Mouse (Mus musculus) limb, embryonic 12.5 days (tissue): ENCODE data around the gene Cnbp. TPM values are rescaled to one million over a fixed set of nuclear protein-coding genes. Genes with fewer than 3 reads are reported as not detected.

Experiments used
- ATAC-seq: fragments of 200-750 bp; cut with Nextera tagmentation; 2 replicates; pipeline ENCODE4 v1.8.0; 2017; ENCODE audit warnings: low read depth, moderate TSS enrichment; ENCODE audit not compliant: insufficient number of reproducible peaks, insufficient read depth, low FRiP score, low TSS enrichment
- H3K27ac ChIP-seq: fragments of 300-500 bp; sonication (generic); 2 replicates; pipeline ENCODE4 v1.5.1; 2016; ENCODE audit warnings: mild to moderate bottlenecking, moderate library complexity
- H3K27me3 ChIP-seq: fragments of 300-500 bp; sonication (generic); 2 replicates; pipeline ENCODE4 v1.6.1; 2016; ENCODE audit warnings: mild to moderate bottlenecking, moderate library complexity
- H3K36me3 ChIP-seq: fragments of 300-500 bp; sonication (generic); 2 replicates; pipeline ENCODE4 v1.6.1; 2016; ENCODE audit warnings: mild to moderate bottlenecking, moderate library complexity
- H3K4me1 ChIP-seq: fragments of 300-500 bp; sonication (generic); replicated peaks from 2 replicates; pipeline ENCODE4 v1.6.1; 2016
- H3K4me2 ChIP-seq: fragments of 300-500 bp; sonication (generic); 2 replicates; pipeline ENCODE4 v1.6.1; 2016; ENCODE audit warnings: mild to moderate bottlenecking, moderate library complexity
- H3K4me3 ChIP-seq: fragments of 300-500 bp; sonication (generic); replicated peaks from 2 replicates; pipeline ENCODE4 v1.5.1; 2016; ENCODE audit warnings: mild to moderate bottlenecking
- H3K9ac ChIP-seq: fragments of 300-500 bp; sonication (generic); replicated peaks from 2 replicates; pipeline ENCODE4 v1.6.1; 2016; ENCODE audit warnings: mild to moderate bottlenecking, moderate library complexity
- H3K9me3 ChIP-seq: fragments of 300-500 bp; sonication (generic); 2 replicates; pipeline ENCODE4 v1.6.1; 2016; ENCODE audit warnings: mild to moderate bottlenecking, moderate library complexity
- WGBS: fragments of 180-500 bp; shearing (Covaris S2); methylation state at CpG from one replicate; pipeline ENCODE4 v1.1.7; 2016; 5-methylcytosine and 5-hydroxymethylcytosine counted together
- polyA plus RNA-seq: library from polyadenylated mRNA; unstranded; fragments of >200 nt; fragmentation: Nextera tagmentation; extraction: Ambion mirVana; gene quantifications from 2 replicates; pipeline ENCODE4 v1.2.1, GENCODE M21; 2016

The Cnbp gene
- polyA plus RNA-seq, 1 experiment from 2014 or later = 1,149 TPM

DNA sequence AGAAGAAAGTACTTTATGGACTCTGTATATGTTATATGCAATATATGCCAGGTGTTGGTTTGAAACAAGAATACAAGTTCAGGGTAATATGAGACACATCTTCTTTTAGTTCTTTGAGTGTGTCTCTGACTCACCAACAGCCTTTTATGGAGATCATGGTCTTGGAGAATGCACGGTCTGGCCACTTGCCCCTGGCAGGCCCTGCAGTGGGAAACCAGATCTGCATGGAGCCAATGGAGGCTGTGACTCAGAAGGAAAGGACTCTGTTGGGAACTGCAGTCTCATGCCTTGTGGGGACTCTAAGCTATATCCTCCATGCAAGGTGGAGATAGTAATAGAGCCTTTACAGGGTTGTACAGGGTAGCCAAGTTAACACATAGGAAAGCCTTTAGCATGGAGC lies 24.2 kb upstream of the Cnbp start:
- no peak overlapping the region for H3K27ac ChIP-seq
- no peak for ATAC-seq
- no peaks in the 10 kb centered on the region for H3K36me3 ChIP-seq
- WGBS = 71% methylated on average over 1 of the region's 1 CpGs
- no peaks in the 10 kb centered on the region for H3K27me3 ChIP-seq
- no peak overlapping the region for H3K9ac ChIP-seq
- no peaks in the 10 kb centered on the region for H3K4me1 ChIP-seq
- no peak overlapping the region for H3K4me3 ChIP-seq
- H3K9me3 ChIP-seq = no peaks in the 10 kb centered on the region
- H3K4me2 ChIP-seq = no peak overlapping the region

DNA sequence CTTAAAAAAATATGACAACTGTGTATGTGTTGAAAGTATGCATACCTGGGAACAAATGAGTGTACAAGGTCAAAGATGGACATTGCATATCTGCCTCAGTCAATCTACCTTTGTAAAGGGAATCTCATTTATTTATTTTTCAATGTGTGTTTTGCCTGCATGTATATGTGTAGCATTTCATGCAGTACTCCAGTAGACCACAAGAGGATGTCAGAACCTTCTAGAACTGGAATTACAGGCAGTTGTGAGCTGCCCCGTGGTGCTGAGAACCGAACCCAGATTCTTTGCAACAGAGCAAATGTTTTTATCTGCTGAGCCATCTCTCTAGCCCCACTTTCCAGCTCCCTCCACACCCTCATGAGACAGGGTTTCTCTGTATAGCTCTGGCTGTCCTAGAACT lies 23.1 kb upstream of the Cnbp start:
- H3K9me3 ChIP-seq = no peaks in the 10 kb centered on the region
- 89% methylated on average over 2 of the region's 2 CpGs for WGBS
- no peaks in the 10 kb centered on the region for H3K27me3 ChIP-seq
- H3K4me1 ChIP-seq = no peaks in the 10 kb centered on the region
- H3K27ac ChIP-seq = no peak overlapping the region
- no peak overlapping the region for H3K4me3 ChIP-seq
- no peak overlapping the region for H3K9ac ChIP-seq
- H3K4me2 ChIP-seq = no peak overlapping the region
- no peak for ATAC-seq
- H3K36me3 ChIP-seq = no peaks in the 10 kb centered on the region

DNA sequence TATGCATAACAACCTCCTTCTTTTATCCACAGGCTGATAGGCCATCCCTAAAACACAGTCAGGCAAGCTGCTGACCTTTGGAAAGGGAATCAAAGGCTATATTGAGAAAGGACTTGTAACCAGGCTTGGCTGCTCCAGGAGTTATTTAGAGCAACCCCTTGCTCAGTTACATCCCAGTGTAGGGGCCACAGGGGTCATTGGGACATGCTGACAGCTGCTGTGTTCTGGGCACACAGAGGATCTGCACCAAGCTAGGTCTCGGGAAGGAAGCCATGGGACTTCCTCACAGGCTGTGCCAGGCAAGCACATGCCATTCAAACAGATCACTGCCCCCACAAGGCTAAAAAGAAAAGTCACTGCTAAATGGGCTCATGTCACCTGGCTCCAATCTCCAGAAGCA lies 22.2 kb upstream of the Cnbp start:
- H3K4me1 ChIP-seq = no peaks in the 10 kb centered on the region
- no peak for ATAC-seq
- H3K9ac ChIP-seq = no peak overlapping the region
- H3K9me3 ChIP-seq = no peaks in the 10 kb centered on the region
- H3K27me3 ChIP-seq = no peaks in the 10 kb centered on the region
- no peak overlapping the region for H3K27ac ChIP-seq
- WGBS = 58% methylated on average over 1 of the region's 1 CpGs
- no peak overlapping the region for H3K4me3 ChIP-seq
- no peak overlapping the region for H3K4me2 ChIP-seq
- no peaks in the 10 kb centered on the region for H3K36me3 ChIP-seq

DNA sequence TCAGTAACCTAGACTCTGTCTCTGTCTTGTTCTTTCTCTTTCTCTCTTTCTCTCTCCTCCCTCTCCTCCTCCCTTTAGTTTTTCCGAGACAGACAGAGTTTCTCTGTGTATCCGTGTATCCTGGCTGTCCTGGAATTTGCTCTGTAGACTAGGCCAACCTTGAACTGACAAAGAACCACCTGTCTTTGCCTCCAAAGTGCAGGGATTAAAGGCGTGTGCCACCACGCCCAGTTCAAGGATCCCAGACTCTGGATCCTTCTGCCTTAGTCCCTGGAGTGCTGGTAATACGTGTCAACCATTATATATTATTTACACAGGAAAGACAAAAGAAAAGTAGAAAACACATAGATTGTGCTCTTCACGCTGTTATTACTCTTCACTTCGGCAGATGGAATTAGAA lies 20.3 kb upstream of the Cnbp start:
- H3K9ac ChIP-seq = no peak overlapping the region
- no peaks in the 10 kb centered on the region for H3K27me3 ChIP-seq
- H3K4me3 ChIP-seq = no peak overlapping the region
- H3K4me2 ChIP-seq = no peak overlapping the region
- no peaks in the 10 kb centered on the region for H3K4me1 ChIP-seq
- H3K9me3 ChIP-seq = no peaks in the 10 kb centered on the region
- no peak for ATAC-seq
- no peaks in the 10 kb centered on the region for H3K36me3 ChIP-seq
- no peak overlapping the region for H3K27ac ChIP-seq
- WGBS = 89% methylated on average over 7 of the region's 7 CpGs

DNA sequence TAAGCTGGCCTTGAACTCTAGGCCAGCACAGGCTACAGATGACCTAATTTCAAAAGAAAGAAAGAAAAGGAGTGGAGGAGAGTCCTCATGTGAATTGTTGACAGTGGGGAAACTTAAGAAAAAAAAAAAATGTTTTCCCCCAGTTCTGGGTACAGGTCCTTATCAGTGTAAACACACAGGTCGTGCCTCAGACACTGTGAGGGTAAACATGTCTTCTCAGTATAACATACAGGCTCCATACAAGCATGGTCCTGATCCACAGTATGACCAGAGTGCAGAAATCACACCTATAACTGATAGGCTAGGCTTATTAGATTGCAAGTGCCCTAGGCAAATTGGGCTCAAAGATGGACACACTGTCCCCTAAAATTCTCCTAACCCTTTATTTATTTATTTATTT lies 19.5 kb upstream of the Cnbp start:
- H3K27ac ChIP-seq = no peak overlapping the region

DNA sequence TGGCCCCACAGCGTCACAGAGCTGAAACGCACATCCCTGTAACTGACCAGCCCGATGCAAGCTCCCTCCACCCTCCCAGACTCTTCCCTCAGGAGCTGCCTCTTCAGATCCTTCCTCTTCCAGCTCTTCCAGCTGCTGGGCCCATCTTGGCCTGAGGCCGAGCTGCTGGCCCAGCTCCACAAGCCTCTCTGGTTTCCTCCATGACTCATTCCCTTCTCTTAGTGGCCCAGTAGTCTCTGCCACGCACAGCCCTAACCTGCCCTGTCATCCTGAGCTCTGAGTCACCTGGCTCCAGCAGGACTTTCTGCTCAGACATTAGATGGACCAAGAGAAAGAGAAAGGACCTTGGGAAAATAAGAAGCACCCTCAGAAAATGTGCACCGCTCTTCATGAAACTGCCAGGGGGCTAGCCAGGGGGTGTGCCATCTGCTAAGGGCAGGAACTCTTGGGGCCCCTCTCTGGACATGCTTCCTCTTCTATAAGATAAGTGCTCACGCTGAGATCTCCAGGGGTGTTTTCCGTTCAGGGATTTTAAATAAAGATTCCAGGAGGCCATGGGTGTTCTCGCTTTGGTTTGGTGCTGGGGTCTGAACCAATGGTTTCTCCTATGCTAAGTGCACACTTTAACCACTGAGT lies 18.1 kb upstream of the Cnbp start:
- Histone ChIP-seq H3K4me3 (no peak overlapping the region), H3K4me1 (no peaks in the 10 kb centered on the region), H3K27ac (no peak overlapping the region), H3K27me3 (no peaks in the 10 kb centered on the region), H3K4me2 (no peak overlapping the region), H3K9me3 (no peaks in the 10 kb centered on the region), H3K36me3 (no peaks in the 10 kb centered on the region), H3K9ac (no peak overlapping the region)
- WGBS = 81% methylated on average over 9 of the region's 9 CpGs
- no peak for ATAC-seq

More for the DNA sequence above, 19.5 kb upstream of the Cnbp start:
- Histone ChIP-seq H3K4me1 (no peaks in the 10 kb centered on the region), H3K9ac (no peak overlapping the region), H3K4me3 (no peak overlapping the region), H3K4me2 (no peak overlapping the region), H3K27me3 (no peaks in the 10 kb centered on the region), H3K36me3 (no peaks in the 10 kb centered on the region), H3K9me3 (no peaks in the 10 kb centered on the region)
- ATAC-seq = no peak
- WGBS = 61% methylated on average over 1 of the region's 1 CpGs

DNA sequence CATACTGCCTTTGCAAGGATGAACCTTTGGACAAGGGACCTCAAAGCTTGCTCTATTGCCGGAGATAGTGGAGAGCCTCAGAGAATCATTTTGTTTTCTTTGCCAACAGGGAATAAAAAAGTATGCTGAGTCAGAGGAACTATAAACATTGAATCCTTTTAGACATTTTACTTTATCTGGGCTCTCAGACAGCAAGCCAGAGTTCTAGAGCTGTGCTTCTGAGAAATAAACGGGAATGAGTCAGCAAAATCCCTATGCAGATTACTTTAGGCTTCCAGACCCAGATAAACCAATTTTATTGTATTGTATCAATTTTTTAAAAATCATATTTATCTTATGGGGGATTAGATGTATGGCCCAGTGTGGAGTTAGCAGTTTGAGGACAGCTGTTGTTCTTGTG lies 16.4 kb upstream of the Cnbp start:
- 81% methylated on average over 2 of the region's 2 CpGs for WGBS

DNA sequence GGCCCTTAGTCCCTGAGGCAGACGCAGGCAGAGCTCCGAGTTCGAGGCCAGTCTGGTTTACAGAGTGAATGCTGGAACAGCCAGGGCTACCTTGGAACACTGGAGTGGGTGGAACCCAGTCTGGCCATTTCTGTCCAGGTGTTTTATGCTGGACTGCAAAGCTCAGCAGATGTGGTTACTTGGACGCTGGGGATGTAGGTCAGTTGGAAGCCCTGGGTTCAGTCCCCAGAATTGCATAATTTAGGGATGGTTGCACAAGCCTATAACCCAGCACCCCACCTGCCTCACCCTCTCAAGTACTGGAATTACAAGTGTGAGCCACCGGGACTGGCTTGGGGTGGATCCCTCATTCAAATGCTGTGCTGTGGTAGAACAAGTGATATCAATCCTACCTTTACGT lies 15.3 kb upstream of the Cnbp start:
- H3K27me3 ChIP-seq = no peaks in the 10 kb centered on the region
- no peak for ATAC-seq
- no peaks in the 10 kb centered on the region for H3K9me3 ChIP-seq
- no peak overlapping the region for H3K27ac ChIP-seq
- no peak overlapping the region for H3K4me3 ChIP-seq
- H3K4me1 ChIP-seq = no peaks in the 10 kb centered on the region
- H3K36me3 ChIP-seq = no peaks in the 10 kb centered on the region
- H3K9ac ChIP-seq = no peak overlapping the region
- 84% methylated on average over 6 of the region's 6 CpGs for WGBS
- no peak overlapping the region for H3K4me2 ChIP-seq

More for the DNA sequence above, 16.4 kb upstream of the Cnbp start:
- Histone ChIP-seq H3K9ac (no peak overlapping the region), H3K4me2 (no peak overlapping the region), H3K9me3 (no peaks in the 10 kb centered on the region), H3K4me3 (no peak overlapping the region), H3K4me1 (no peaks in the 10 kb centered on the region), H3K27ac (no peak overlapping the region), H3K27me3 (no peaks in the 10 kb centered on the region), H3K36me3 (no peaks in the 10 kb centered on the region)
- no peak for ATAC-seq

DNA sequence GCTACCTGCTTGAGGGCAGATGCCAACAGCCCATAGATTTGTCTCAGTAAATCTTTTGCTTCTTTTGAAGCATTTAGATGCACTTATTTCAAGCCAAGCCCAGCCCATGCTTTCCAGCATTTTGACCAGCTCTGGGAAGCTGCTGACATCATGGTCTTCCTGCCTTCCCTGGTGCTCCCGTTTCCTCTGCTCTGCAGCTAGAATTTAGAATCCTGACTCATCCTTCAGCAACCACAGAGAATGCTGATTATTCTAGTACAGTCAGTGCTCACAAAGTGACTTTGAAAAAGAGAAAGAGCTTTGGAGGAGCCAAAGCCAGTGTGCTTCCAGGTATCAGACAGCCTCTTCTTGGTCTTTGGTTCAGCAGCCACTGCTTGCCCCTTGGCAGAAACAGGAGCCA lies 6.2 kb upstream of the Cnbp start:
- Histone ChIP-seq H3K9me3 (no peaks in the 10 kb centered on the region), H3K4me1 (no peaks in the 10 kb centered on the region), H3K4me3 (no peak overlapping the region), H3K4me2 (no peak overlapping the region), H3K27me3 (no peaks in the 10 kb centered on the region), H3K9ac (no peak overlapping the region), H3K27ac (no peak overlapping the region), H3K36me3 (no peaks in the 10 kb centered on the region)
- 53% methylated on average over 1 of the region's 1 CpGs for WGBS
- no peak for ATAC-seq

- H3K36me3 ChIP-seq = peaks cover 5% of the 10 kb centered on the region; the same call in 1 of the 2 replicates
- ATAC-seq = no peak
- no peak overlapping the region for H3K4me2 ChIP-seq
- no peak overlapping the region for H3K9ac ChIP-seq
- no peaks in the 10 kb centered on the region for H3K27me3 ChIP-seq
- peaks cover 11% of the 10 kb centered on the region for H3K4me1 ChIP-seq
- H3K9me3 ChIP-seq = no peaks in the 10 kb centered on the region
- no peak overlapping the region for H3K4me3 ChIP-seq
- no peak overlapping the region for H3K27ac ChIP-seq
- 86% methylated on average over 4 of the region's 4 CpGs for WGBS
Observed at GRCm38 (mm10) chr6:87853446-87853845, 2.5 kb upstream of the Cnbp start.

DNA sequence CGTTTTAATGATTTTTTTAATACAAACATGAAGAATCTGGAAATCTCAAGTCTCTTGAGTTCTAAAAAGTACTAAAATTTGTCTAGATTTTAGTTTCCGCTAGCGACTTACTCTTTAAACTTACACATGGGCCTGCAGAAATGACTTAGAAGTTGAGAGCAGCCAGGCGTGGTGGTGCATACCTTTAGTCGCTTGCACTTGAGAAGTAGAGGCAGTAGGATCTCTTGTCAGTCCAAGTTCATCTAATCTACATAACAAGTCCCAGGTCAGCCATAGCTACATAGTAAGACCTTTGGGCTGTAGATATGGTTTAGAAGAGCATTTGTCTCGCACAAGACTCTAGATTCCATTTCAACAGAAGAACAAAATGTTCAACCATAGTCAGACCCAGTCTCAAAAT lies 965 bp upstream of the Cnbp start:
- 80% methylated on average over 6 of the region's 6 CpGs for WGBS
- H3K4me2 ChIP-seq = peak overlapping the region; percentile 74; the same call in 1 of the 2 replicates
- H3K9me3 ChIP-seq = no peaks in the 10 kb centered on the region
- ATAC-seq = no peak
- no peak overlapping the region for H3K9ac ChIP-seq
- no peak overlapping the region for H3K27ac ChIP-seq
- H3K36me3 ChIP-seq = peaks cover 13% of the 10 kb centered on the region; the same call in 1 of the 2 replicates
- H3K4me1 ChIP-seq = peaks cover 26% of the 10 kb centered on the region
- H3K4me3 ChIP-seq = no peak overlapping the region
- no peaks in the 10 kb centered on the region for H3K27me3 ChIP-seq

DNA sequence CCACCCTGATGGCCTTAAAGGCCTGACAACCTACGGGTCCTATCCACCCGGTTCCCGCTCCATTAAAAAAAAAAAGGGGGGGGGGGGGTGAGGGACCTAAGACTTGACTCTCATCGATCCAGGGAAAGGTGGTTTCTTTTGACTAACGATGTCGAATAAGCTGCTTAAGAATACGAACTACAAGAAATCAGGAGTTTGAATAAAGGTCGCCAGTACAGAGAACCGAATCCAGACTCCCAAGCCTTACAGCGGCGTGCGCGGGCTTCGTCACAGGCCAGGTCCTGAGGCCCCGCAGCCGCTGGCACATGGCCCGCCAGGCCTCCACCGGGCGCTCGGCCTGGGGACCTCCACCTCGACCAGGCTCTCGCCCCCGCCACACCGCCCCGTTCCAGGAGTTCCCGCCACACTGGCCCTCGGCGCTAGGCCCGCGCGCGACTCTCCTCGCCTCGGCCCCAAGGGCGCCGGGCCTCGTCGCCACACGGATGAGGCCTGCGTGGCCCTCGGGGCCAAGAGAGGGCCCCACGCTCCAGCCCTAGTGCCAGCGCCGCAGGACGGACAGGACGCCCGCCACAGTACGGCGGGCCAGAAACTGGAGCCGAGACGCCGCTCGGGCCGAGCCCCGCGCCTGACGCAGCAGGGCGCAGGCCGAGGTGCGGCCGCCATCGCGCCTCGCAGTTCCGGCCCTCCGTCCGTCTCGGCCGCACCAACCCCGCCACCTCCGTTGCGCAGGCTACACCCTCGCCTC lies 579 bp downstream of the Cnbp start:
- Histone ChIP-seq H3K4me2 (peak overlapping the region; percentile 74), H3K9ac (peak overlapping the region; percentile 100), H3K4me1 (peaks cover 35% of the 10 kb centered on the region), H3K27me3 (no peaks in the 10 kb centered on the region), H3K4me3 (peak overlapping the region; percentile 100), H3K9me3 (no peaks in the 10 kb centered on the region), H3K27ac (peak overlapping the region; percentile 96), H3K36me3 (peaks cover 16% of the 10 kb centered on the region)
- under 1% methylated on average over 72 of the region's 73 CpGs for WGBS
- peak; percentile 50 for ATAC-seq
